Mouse (Mus musculus) cerebellum, adult 18-20 months (tissue): Measurements from ENCODE around the gene Slc13a4.

Experiments used
- DNase-seq, 2 experiments: peaks; one replicate each; pipeline ENCODE4 v3.0.0; 2021

The Slc13a4 gene

GRCm38 (mm10) chr6:35298323-35298722, 9.6 kb downstream of the Slc13a4 start:
- no peak for DNase-seq

- no peak for DNase-seq
Measured at GRCm38 (mm10) chr6:35297516-35298227, 10.3 kb downstream of the Slc13a4 start.

- DNase-seq, result peak; percentile 13 to 14
Measured at GRCm38 (mm10) chr6:35297001-35297400, 10.9 kb downstream of the Slc13a4 start.

GRCm38 (mm10) chr6:35294964-35295363, 13.0 kb downstream of the Slc13a4 start:
- no peak for DNase-seq

- no peak for DNase-seq
Measured at GRCm38 (mm10) chr6:35289676-35290075, 18.3 kb downstream of the Slc13a4 start.

- DNase-seq, result no peak
Measured at GRCm38 (mm10) chr6:35288920-35289319, 19.0 kb downstream of the Slc13a4 start.

- DNase-seq, result peak; percentile 9 to 19
Measured at GRCm38 (mm10) chr6:35288114-35288761, 19.7 kb downstream of the Slc13a4 start.

- DNase-seq, result no peak
Measured at GRCm38 (mm10) chr6:35279306-35279705, 28.6 kb downstream of the Slc13a4 start.

GRCm38 (mm10) chr6:35277903-35278587, 29.9 kb downstream of the Slc13a4 start:
- no peak for DNase-seq

- no peak for DNase-seq
Measured at GRCm38 (mm10) chr6:35273391-35274082, 34.4 kb downstream of the Slc13a4 start.

- DNase-seq, result no peak
Measured at GRCm38 (mm10) chr6:35271868-35272765, 35.8 kb downstream of the Slc13a4 start.

- DNase-seq, result peak; percentile 26 to 48
Measured at GRCm38 (mm10) chr6:35271094-35271855, 36.7 kb downstream of the Slc13a4 start.

- no peak for DNase-seq
Measured at GRCm38 (mm10) chr6:35269643-35270042, 38.3 kb downstream of the Slc13a4 start.

GRCm38 (mm10) chr6:35268711-35269110, 39.2 kb downstream of the Slc13a4 start:
- DNase-seq, result no peak

- no peak for DNase-seq
Measured at GRCm38 (mm10) chr6:35265580-35266278, 42.2 kb downstream of the Slc13a4 start.

GRCm38 (mm10) chr6:35260531-35260930, 47.4 kb downstream of the Slc13a4 start:
- DNase-seq, result no peak

- no peak for DNase-seq
Measured at GRCm38 (mm10) chr6:35259526-35259925, 48.4 kb downstream of the Slc13a4 start.

GRCm38 (mm10) chr6:35258922-35259321, 49.0 kb downstream of the Slc13a4 start:
- no peak for DNase-seq

GRCm38 (mm10) chr6:35257626-35258190, 50.2 kb downstream of the Slc13a4 start:
- DNase-seq, result no peak

- peak in 1 of 2 experiments; percentile 10 for DNase-seq
Measured at GRCm38 (mm10) chr6:35256691-35257090, 51.2 kb downstream of the Slc13a4 start.
